Mouse (Mus musculus) liver, adult 2 months (tissue): ENCODE results near the gene Slc11a2.
"Not testable (repeated sequence)": the region's sequence is repeated elsewhere in the genome, so short reads cannot be mapped to it uniquely, and the experiment has no call there.

Experiments
- CTCF ChIP-seq: fragments of 200-500 bp; IDR thresholded peaks from 2 replicates; pipeline ENCODE4 v1.5.1; 2011; ENCODE audit warnings: low read depth, low read length, control low read depth
- POLR2A ChIP-seq: fragments of 200-500 bp; IDR thresholded peaks from 2 replicates; pipeline ENCODE4 v1.6.1; 2011; ENCODE audit warnings: low read length, control low read depth; ENCODE audit not compliant: insufficient read depth; ENCODE audit errors: extremely low read depth

DNA sequence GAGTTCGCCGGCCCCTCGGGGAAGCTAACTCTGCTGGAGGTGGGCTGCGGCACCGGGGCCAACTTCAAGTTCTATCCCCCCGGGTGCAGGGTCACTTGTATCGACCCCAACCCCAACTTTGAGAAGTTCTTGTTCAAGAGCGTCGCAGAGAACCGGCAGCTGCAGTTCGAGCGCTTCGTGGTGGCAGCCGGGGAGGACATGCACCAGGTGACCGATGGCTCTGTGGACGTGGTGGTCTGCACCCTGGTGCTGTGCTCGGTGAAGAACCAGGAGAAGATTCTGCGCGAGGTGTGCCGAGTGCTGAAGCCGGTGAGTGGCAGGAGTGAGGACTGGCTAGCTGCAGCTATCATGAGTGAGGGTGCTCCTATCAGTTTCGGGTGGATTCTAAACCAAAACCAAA is 71.5 kb downstream of the Slc11a2 start:
- not testable (repeated sequence) for TF ChIP-seq CTCF, POLR2A
